Mouse (Mus musculus) ES-Bruce4 (cell line): Measurements from ENCODE around the gene Ccr1l1.

Source experiments
- CTCF ChIP-seq: IDR thresholded peaks from one replicate; pipeline ENCODE4 v1.8.1; 2011; ENCODE audit warnings: low read depth, low read length
- EP300 ChIP-seq: IDR thresholded peaks from 2 replicates; pipeline ENCODE4 v1.6.1; 2011; ENCODE audit warnings: low read depth, low read length; ENCODE audit not compliant: insufficient read depth

GRCm38 (mm10) chr9:123928118-123928758 lies 50.0 kb downstream of the Ccr1l1 start:
- TF ChIP-seq CTCF (no peak), EP300 (peak; percentile 33; the same call in 1 of the 2 replicates)
